Mouse (Mus musculus) neural tube, embryonic 14.5 days (tissue): ENCODE measurements around the gene Acad12. TPM values are rescaled to one million over a fixed set of nuclear protein-coding genes. Genes with fewer than 3 reads are reported as not detected.

ENCODE experiments used
- ATAC-seq: fragments of 200-750 bp; cut with Nextera tagmentation; 2 replicates; pipeline ENCODE4 v1.8.0; 2017; ENCODE audit warnings: low read depth, mild to moderate bottlenecking, moderate TSS enrichment, moderate library complexity
- H3K27ac ChIP-seq: fragments of 300-500 bp; sonication (generic); 2 replicates; pipeline ENCODE4 v1.5.1; 2014; ENCODE audit warnings: low read depth, mild to moderate bottlenecking, control low read depth, low read length, moderate library complexity, mixed read lengths
- H3K27me3 ChIP-seq: fragments of 300-500 bp; sonication (generic); 2 replicates; pipeline ENCODE4 v1.6.1; 2014; ENCODE audit warnings: low read length; ENCODE audit not compliant: control insufficient read depth, insufficient read depth
- H3K36me3 ChIP-seq: fragments of 300-500 bp; sonication (generic); 2 replicates; pipeline ENCODE4 v1.6.1; 2014; ENCODE audit warnings: low read length, mixed read lengths; ENCODE audit not compliant: control insufficient read depth, insufficient read depth
- H3K4me1 ChIP-seq: fragments of 300-500 bp; sonication (generic); 2 replicates; pipeline ENCODE4 v1.6.1; 2014; ENCODE audit warnings: low read length; ENCODE audit not compliant: control insufficient read depth, insufficient read depth
- H3K4me2 ChIP-seq: fragments of 300-500 bp; sonication (generic); 2 replicates; pipeline ENCODE4 v1.6.1; 2014; ENCODE audit warnings: mild to moderate bottlenecking, low read depth, low read length, control low read depth
- H3K4me3 ChIP-seq: fragments of 300-500 bp; sonication (generic); 2 replicates; pipeline ENCODE4 v1.5.1; 2014; ENCODE audit warnings: low read depth, low read length, control low read depth, mixed read lengths
- H3K9ac ChIP-seq: fragments of 300-500 bp; sonication (generic); replicated peaks from 2 replicates; pipeline ENCODE4 v1.6.1; 2014; ENCODE audit warnings: low read depth, mild to moderate bottlenecking, control low read depth, low read length, mixed read lengths
- H3K9me3 ChIP-seq: fragments of 300-500 bp; sonication (generic); 2 replicates; pipeline ENCODE4 v1.6.1; 2016; ENCODE audit warnings: low read length; ENCODE audit not compliant: control insufficient read depth
- WGBS: fragments of 180-500 bp; shearing (Covaris S2); extraction: QIAGEN DNeasy Blood & Tissue Kit; methylation state at CpG from one replicate; pipeline ENCODE4 v1.1.7; 2014; 5-methylcytosine and 5-hydroxymethylcytosine counted together
- polyA plus RNA-seq: library from polyadenylated mRNA; unstranded; fragments of >200 nt; fragmentation: Nextera tagmentation; extraction: Ambion mirVana; gene quantifications from 2 replicates; pipeline ENCODE4 v1.2.1, GENCODE M21; 2014

The Acad12 gene
- polyA plus RNA-seq: 1.1 and 2.1 TPM in 2 replicates

GRCm38 (mm10) chr5:121618592-121619513 lies at the start of gene Acad12:
Acad12 (minus strand) TSS chr5:121618938.
- Histone ChIP-seq H3K9me3 (no peaks in the 10 kb centered on the region), H3K27ac (peak within 1 kb of the TSS; percentile 70)
- WGBS: 1% methylated on average over 54 of the region's 58 CpGs

GRCm38 (mm10) chr5:121668411-121668810 lies 49.7 kb upstream of the Acad12 start:
- Histone ChIP-seq H3K36me3 (peaks cover 16% of the 10 kb centered on the region), H3K27me3 (no peaks in the 10 kb centered on the region), H3K4me2 (no peak overlapping the region), H3K9me3 (no peaks in the 10 kb centered on the region), H3K27ac (no peak overlapping the region), H3K4me3 (no peak overlapping the region), H3K4me1 (no peaks in the 10 kb centered on the region), H3K9ac (no peak overlapping the region)
- WGBS: 83% methylated on average over 6 of the region's 6 CpGs
- no peak for ATAC-seq

More at GRCm38 (mm10) chr5:121618592-121619513, at the start of gene Acad12:
- H3K4me1 ChIP-seq: peaks cover 6% of the 10 kb centered on the region; the same call in 1 of the 2 replicates
- peak within 1 kb of the TSS; percentile 75 for H3K4me3 ChIP-seq
- peak within 1 kb of the TSS; percentile 70 for H3K9ac ChIP-seq
- H3K27me3 ChIP-seq: no peaks in the 10 kb centered on the region
- peak; percentile 86 for ATAC-seq
- H3K36me3 ChIP-seq: no peaks in the 10 kb centered on the region
- H3K4me2 ChIP-seq: peak within 1 kb of the TSS; percentile 73

- Histone ChIP-seq H3K4me3 (no peak overlapping the region), H3K27ac (no peak overlapping the region), H3K4me1 (peaks cover under 1% of the 10 kb centered on the region; the same call in 1 of the 2 replicates), H3K9me3 (no peaks in the 10 kb centered on the region), H3K27me3 (no peaks in the 10 kb centered on the region), H3K4me2 (no peak overlapping the region), H3K36me3 (peaks cover 20% of the 10 kb centered on the region), H3K9ac (no peak overlapping the region)
- 95% methylated on average over 4 of the region's 4 CpGs for WGBS
- ATAC-seq: no peak
These were observed 48.3 kb upstream of the Acad12 start for GRCm38 (mm10) chr5:121667067-121667466.

- no peak overlapping the region for H3K4me2 ChIP-seq
- ATAC-seq: no peak
- peaks cover 20% of the 10 kb centered on the region for H3K36me3 ChIP-seq
- H3K27ac ChIP-seq: no peak overlapping the region
- WGBS: 94% methylated on average over 9 of the region's 9 CpGs
- no peak overlapping the region for H3K9ac ChIP-seq
- peaks cover 9% of the 10 kb centered on the region for H3K4me1 ChIP-seq
- H3K27me3 ChIP-seq: no peaks in the 10 kb centered on the region
- no peak overlapping the region for H3K4me3 ChIP-seq
- no peaks in the 10 kb centered on the region for H3K9me3 ChIP-seq
These were observed 46.2 kb upstream of the Acad12 start for GRCm38 (mm10) chr5:121664971-121665370.

- Histone ChIP-seq H3K4me2 (no peak overlapping the region), H3K4me3 (no peak overlapping the region), H3K27me3 (no peaks in the 10 kb centered on the region), H3K36me3 (peaks cover 20% of the 10 kb centered on the region), H3K27ac (no peak overlapping the region), H3K9ac (no peak overlapping the region), H3K4me1 (peaks cover 9% of the 10 kb centered on the region), H3K9me3 (no peaks in the 10 kb centered on the region)
- 91% methylated on average over 6 of the region's 6 CpGs for WGBS
- ATAC-seq: no peak
These were observed 45.3 kb upstream of the Acad12 start for GRCm38 (mm10) chr5:121664078-121664477.

GRCm38 (mm10) chr5:121663456-121663855 lies 44.7 kb upstream of the Acad12 start:
- H3K36me3 ChIP-seq: peaks cover 20% of the 10 kb centered on the region
- no peak overlapping the region for H3K27ac ChIP-seq

GRCm38 (mm10) chr5:121661494-121661893 lies 42.8 kb upstream of the Acad12 start:
- Histone ChIP-seq H3K9ac (no peak overlapping the region; the same call in none of the 2 replicates), H3K27ac (no peak overlapping the region), H3K27me3 (no peaks in the 10 kb centered on the region), H3K4me2 (peak overlapping the region; percentile 84), H3K4me1 (peaks cover 9% of the 10 kb centered on the region), H3K4me3 (peak overlapping the region; percentile 95), H3K9me3 (no peaks in the 10 kb centered on the region), H3K36me3 (peaks cover 13% of the 10 kb centered on the region)
- ATAC-seq: no peak
- 82% methylated on average over 5 of the region's 5 CpGs for WGBS

More at GRCm38 (mm10) chr5:121663456-121663855, 44.7 kb upstream of the Acad12 start:
- H3K27me3 ChIP-seq: no peaks in the 10 kb centered on the region
- H3K9ac ChIP-seq: no peak overlapping the region
- WGBS: 94% methylated on average over 8 of the region's 8 CpGs
- peaks cover 9% of the 10 kb centered on the region for H3K4me1 ChIP-seq
- no peak overlapping the region for H3K4me2 ChIP-seq
- no peak overlapping the region for H3K4me3 ChIP-seq
- ATAC-seq: no peak
- H3K9me3 ChIP-seq: no peaks in the 10 kb centered on the region

GRCm38 (mm10) chr5:121660897-121661254 lies 42.1 kb upstream of the Acad12 start:
- Histone ChIP-seq H3K4me1 (peaks cover 9% of the 10 kb centered on the region), H3K4me3 (peak overlapping the region; percentile 95), H3K9ac (peak overlapping the region; percentile 90), H3K4me2 (peak overlapping the region; percentile 84), H3K36me3 (peaks cover 7% of the 10 kb centered on the region; the same call in 1 of the 2 replicates), H3K27me3 (no peaks in the 10 kb centered on the region), H3K9me3 (no peaks in the 10 kb centered on the region), H3K27ac (peak overlapping the region; percentile 55; the same call in 1 of the 2 replicates)
- 1% methylated on average over 26 of the region's 26 CpGs for WGBS
- 0 out of 2 replicates have a peak, but pooled peaks have one; percentile 41 for ATAC-seq
